In the genomic region with DNA sequence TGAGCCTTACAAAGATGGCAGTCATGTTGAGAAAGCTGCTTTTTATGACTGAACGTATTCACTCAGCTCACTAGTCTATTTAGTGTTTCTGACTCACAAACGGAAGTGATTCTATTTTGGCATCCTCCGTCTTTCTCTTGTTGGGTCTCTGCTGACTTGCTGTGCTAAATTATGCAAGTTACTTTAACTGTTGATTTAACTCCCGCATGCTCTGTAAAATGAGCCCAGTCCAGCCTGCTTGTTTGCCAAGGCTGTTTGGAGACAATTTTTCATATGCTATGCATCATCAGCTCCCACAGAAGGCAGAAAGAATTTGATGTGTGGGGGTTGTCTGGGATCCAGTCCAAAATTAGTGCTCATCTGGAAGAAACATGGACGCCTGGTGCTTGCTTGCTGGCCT, we compare ENCODE assay signal across 9 mouse cellular contexts. TPM values are rescaled to one million over a fixed set of nuclear protein-coding genes. Genes with fewer than 3 reads are reported as not detected.
DNase-seq lines count a peak whose midpoint lies in the region; ATAC-seq and TF ChIP-seq lines count a peak whose summit lies in the region.
"Had no signal": no experiment of that assay in that cellular context is flagged by ENCODE, and none has a peak within 500 bp of the region (broad histone marks: within the 10 kb centered on the region; RNA-seq: fewer than 3 reads in every experiment).

No protein-coding gene starts in this region.

- ATAC-seq in midbrain, postnatal 0 days (ENCODE audit: low FRiP score): no peak
- ATAC-seq in midbrain, embryonic 13.5 days: no peak
- ATAC-seq in heart, embryonic 16.5 days (replicated peaks; ENCODE audit: extremely low read depth, insufficient read depth, low FRiP score): 0 out of 2 replicates have a peak, but pooled peaks have one; percentile 11
- no peak for ATAC-seq in granulocyte monocyte progenitor cell, adult 5-6 weeks (replicated peaks; ENCODE audit: poor library complexity, severe bottlenecking)

- H3K4me2 ChIP-seq in midbrain, postnatal 0 days (ENCODE audit: low read depth, low read length, poor library complexity, severe bottlenecking): no peak overlapping the region
- H3K4me2 ChIP-seq in midbrain, embryonic 13.5 days (replicated peaks): no peak overlapping the region
- no peak overlapping the region for H3K4me2 ChIP-seq in heart, embryonic 16.5 days (ENCODE audit: low read depth, low read length)

- no peaks in the 10 kb centered on the region for H3K27me3 ChIP-seq in midbrain, postnatal 0 days (ENCODE audit: insufficient read depth, low read length)
- H3K27me3 ChIP-seq in midbrain, embryonic 13.5 days: peaks cover 18% of the 10 kb centered on the region
- no peaks in the 10 kb centered on the region for H3K27me3 ChIP-seq in heart, embryonic 16.5 days (ENCODE audit: control insufficient read depth, insufficient read depth, low read length)
- H3K27me3 ChIP-seq: limb, embryonic 12.5 days had no signal

- no peak for TF ChIP-seq CTCF in midbrain, postnatal 0 days (IDR thresholded peaks at IDR 0.05)

- no peaks in the 10 kb centered on the region for H3K9me3 ChIP-seq in midbrain, postnatal 0 days (ENCODE audit: low read length)
- H3K9me3 ChIP-seq in midbrain, embryonic 13.5 days: no peaks in the 10 kb centered on the region
- H3K9me3 ChIP-seq in heart, embryonic 16.5 days (replicated peaks; ENCODE audit: control insufficient read depth, low read length): no peaks in the 10 kb centered on the region
- H3K9me3 ChIP-seq: limb, embryonic 12.5 days had no signal

- no peak overlapping the region for H3K9ac ChIP-seq in midbrain, postnatal 0 days (replicated peaks; ENCODE audit: low read length, poor library complexity, severe bottlenecking)
- no peak overlapping the region for H3K9ac ChIP-seq in midbrain, embryonic 13.5 days (replicated peaks)
- H3K9ac ChIP-seq in heart, embryonic 16.5 days (ENCODE audit: low read length): no peak overlapping the region
- H3K9ac ChIP-seq: limb, embryonic 12.5 days had no signal

- H3K36me3 ChIP-seq in midbrain, postnatal 0 days (ENCODE audit: insufficient read depth, low read length): no peaks in the 10 kb centered on the region
- H3K36me3 ChIP-seq in midbrain, embryonic 13.5 days: no peaks in the 10 kb centered on the region
- no peaks in the 10 kb centered on the region for H3K36me3 ChIP-seq in heart, embryonic 16.5 days (ENCODE audit: control insufficient read depth, insufficient read depth)
- H3K36me3 ChIP-seq: limb, embryonic 12.5 days had no signal

- WGBS in midbrain, postnatal 0 days: 48% methylated on average over 5 of the region's 5 CpGs
- WGBS in midbrain, embryonic 13.5 days: 62% methylated on average over 5 of the region's 5 CpGs
- WGBS in heart, embryonic 16.5 days: 36% methylated on average over 5 of the region's 5 CpGs

- DNase-seq in midbrain, postnatal 0 days (ENCODE audit: low spot score): peak; percentile 77
- DNase-seq in brain, adult 2 months (ENCODE audit: low read depth, low spot score): peak; percentile 89
- DNase-seq in layer of hippocampus, postnatal 14 days (ENCODE audit: low spot score in 2 of 2): peak; percentile 26 to 69
- peak; percentile 57 to 73 for DNase-seq in right cerebral cortex, postnatal 10 days (ENCODE audit: low spot score in 2 of 2)
- DNase-seq in thymus, adult 18-20 months: no peak

- H3K4me3 ChIP-seq in midbrain, postnatal 0 days (ENCODE audit: low read depth, low read length): no peak overlapping the region
- no peak overlapping the region for H3K4me3 ChIP-seq in midbrain, embryonic 13.5 days (replicated peaks)
- H3K4me3 ChIP-seq in heart, embryonic 16.5 days (ENCODE audit: low read length): no peak overlapping the region

- H3K4me1 ChIP-seq in midbrain, postnatal 0 days (ENCODE audit: insufficient read depth, low read length): no peaks in the 10 kb centered on the region
- peaks cover 26% of the 10 kb centered on the region for H3K4me1 ChIP-seq in midbrain, embryonic 13.5 days (replicated peaks)
- peaks cover 5% of the 10 kb centered on the region; the same call in 1 of the 2 replicates for H3K4me1 ChIP-seq in heart, embryonic 16.5 days (ENCODE audit: control insufficient read depth, insufficient read depth, low read length)

- no peak overlapping the region for H3K27ac ChIP-seq in midbrain, postnatal 0 days (ENCODE audit: low read depth, low read length)
- H3K27ac ChIP-seq in midbrain, embryonic 13.5 days: no peak overlapping the region
- peak overlapping the region; percentile 54 for H3K27ac ChIP-seq in heart, embryonic 16.5 days (ENCODE audit: low read length)

RNA-seq across cellular contexts. Expression of a gene that starts 1.3 kb away (rescaled TPM):
- total RNA-seq in midbrain, postnatal 0 days (2014; rRNA removed): 3.1 and 4.3 TPM in 2 replicates
- 1.2 and 1.6 TPM in 2 replicates for polyA plus RNA-seq in midbrain, postnatal 0 days (2015; fragmentation: Nextera tagmentation; extraction: Ambion mirVana)
- 1.6 and 1.7 TPM in 2 replicates for polyA plus RNA-seq in midbrain, embryonic 13.5 days (2015; fragmentation: Nextera tagmentation; extraction: Ambion mirVana)
- polyA plus RNA-seq in heart, embryonic 16.5 days (2015; fragmentation: Nextera tagmentation; extraction: Ambion mirVana): 1.6 and 2.3 TPM in 2 replicates
- 1 to 10 TPM; 4.4 to 4.9 TPM for total RNA-seq in layer of hippocampus, postnatal 14 days (2021)
- total RNA-seq in granulocyte monocyte progenitor cell, adult 5-6 weeks (2014; fragmentation: Nextera tagmentation): 0.32 and 0.43 TPM in 2 replicates
- 0.43 TPM in 1 of 2 replicates, not detected in the other for total RNA-seq in granulocyte monocyte progenitor cell, adult 5-6 weeks (2017)

RNA-seq across cellular contexts. Expression of a gene that starts 44.4 kb away (rescaled TPM):
- total RNA-seq in midbrain, postnatal 0 days (2014; rRNA removed): 12.2 and 24.1 TPM in 2 replicates
- polyA plus RNA-seq in midbrain, postnatal 0 days (2015; fragmentation: Nextera tagmentation; extraction: Ambion mirVana): 2.8 and 4.3 TPM in 2 replicates
- polyA plus RNA-seq in midbrain, embryonic 13.5 days (2015; fragmentation: Nextera tagmentation; extraction: Ambion mirVana): 6.8 and 7.6 TPM in 2 replicates
- polyA plus RNA-seq in heart, embryonic 16.5 days (2015; fragmentation: Nextera tagmentation; extraction: Ambion mirVana): 4.8 and 5.3 TPM in 2 replicates
- 10 to 100 TPM; 13.0 to 14.4 TPM for total RNA-seq in layer of hippocampus, postnatal 14 days (2021)
- 39.3 and 40.6 TPM in 2 replicates for total RNA-seq in granulocyte monocyte progenitor cell, adult 5-6 weeks (2014; fragmentation: Nextera tagmentation)
- total RNA-seq in granulocyte monocyte progenitor cell, adult 5-6 weeks (2017): 37.6 and 43.8 TPM in 2 replicates

Comparison
In these comparisons a context has a peak if more than half of its experiments do, and no peak if none do; other contexts are left out.
1. DNase-seq: peak in midbrain, postnatal 0 days (single experiment), brain, adult 2 months (single experiment), layer of hippocampus, postnatal 14 days (2 of 2) and right cerebral cortex, postnatal 10 days (2 of 2); none in thymus, adult 18-20 months (0 of 2).